Mouse (Mus musculus): ENCODE measurements around the gene Serpinb8. TPM values are rescaled to one million over a fixed set of nuclear protein-coding genes. Genes with fewer than 3 reads are reported as not detected.

Gene Serpinb8
- polyA plus RNA-seq (2012; ENCODE audit: insufficient read depth, low replicate concordance), result 0.26 TPM in 1 of 2 replicates, not detected in the other

GRCm38 (mm10) chr1:107589691-107590470 is at the start of gene Serpinb8:
Serpinb8 (plus strand) TSS chr1:107590006.
- Histone ChIP-seq H3K4me3 (replicated peaks) (peak within 1 kb of the TSS; percentile 87), H3K27me3 (replicated peaks) (no peaks in the 10 kb centered on the region), H3K4me1 (peaks cover 25% of the 10 kb centered on the region), H3K36me3 (replicated peaks; ENCODE audit: low read length) (no peaks in the 10 kb centered on the region), H3K9me3 (no peaks in the 10 kb centered on the region)
- TF ChIP-seq FLI1 (IDR thresholded peaks at IDR 0.05; ENCODE audit: low read length), result no peak
- no peak for TF ChIP-seq GATA1 (IDR thresholded peaks at IDR 0.05; ENCODE audit: borderline replicate concordance, low read length)

GRCm38 (mm10) chr1:107559494-107559893 is 30.3 kb upstream of the Serpinb8 start:
- H3K36me3 ChIP-seq (replicated peaks; ENCODE audit: low read length), result peaks cover 43% of the 10 kb centered on the region
- no peaks in the 10 kb centered on the region for H3K27me3 ChIP-seq (replicated peaks)
- no peaks in the 10 kb centered on the region for H3K9me3 ChIP-seq
- peaks cover 23% of the 10 kb centered on the region for H3K4me1 ChIP-seq
- TF ChIP-seq GATA1 (IDR thresholded peaks at IDR 0.05; ENCODE audit: borderline replicate concordance, low read length) (no peak), FLI1 (IDR thresholded peaks at IDR 0.05; ENCODE audit: low read length) (no peak)
- no peak overlapping the region for H3K4me3 ChIP-seq (replicated peaks)

GRCm38 (mm10) chr1:107562110-107562509 is 27.7 kb upstream of the Serpinb8 start:
- no peak for TF ChIP-seq GATA1 (IDR thresholded peaks at IDR 0.05; ENCODE audit: borderline replicate concordance, low read length)
- Histone ChIP-seq H3K4me3 (replicated peaks) (no peak overlapping the region), H3K9me3 (no peaks in the 10 kb centered on the region), H3K4me1 (peaks cover 16% of the 10 kb centered on the region), H3K27me3 (replicated peaks) (no peaks in the 10 kb centered on the region), H3K36me3 (replicated peaks; ENCODE audit: low read length) (peaks cover 21% of the 10 kb centered on the region)

GRCm38 (mm10) chr1:107565644-107566043 is 24.2 kb upstream of the Serpinb8 start:
- TF ChIP-seq GATA1 (IDR thresholded peaks at IDR 0.05; ENCODE audit: borderline replicate concordance, low read length), result no peak
- no peak for TF ChIP-seq FLI1 (IDR thresholded peaks at IDR 0.05; ENCODE audit: low read length)
- H3K4me3 ChIP-seq (replicated peaks), result no peak overlapping the region
- no peaks in the 10 kb centered on the region for H3K9me3 ChIP-seq
- peaks cover 16% of the 10 kb centered on the region for H3K4me1 ChIP-seq
- H3K36me3 ChIP-seq (replicated peaks; ENCODE audit: low read length), result no peaks in the 10 kb centered on the region
- no peaks in the 10 kb centered on the region for H3K27me3 ChIP-seq (replicated peaks)

- no peaks in the 10 kb centered on the region for H3K27me3 ChIP-seq (replicated peaks)
- no peak overlapping the region for H3K4me3 ChIP-seq (replicated peaks)
- H3K36me3 ChIP-seq (replicated peaks; ENCODE audit: low read length), result no peaks in the 10 kb centered on the region
- H3K9me3 ChIP-seq, result no peaks in the 10 kb centered on the region
- TF ChIP-seq GATA1 (IDR thresholded peaks at IDR 0.05; ENCODE audit: borderline replicate concordance, low read length) (no peak), FLI1 (IDR thresholded peaks at IDR 0.05; ENCODE audit: low read length) (no peak)
- H3K4me1 ChIP-seq, result peaks cover 4% of the 10 kb centered on the region; the same call in 1 of the 2 replicates
These were observed 13.7 kb upstream of the Serpinb8 start for GRCm38 (mm10) chr1:107576094-107576493.

- Histone ChIP-seq H3K9me3 (no peaks in the 10 kb centered on the region), H3K36me3 (replicated peaks; ENCODE audit: low read length) (no peaks in the 10 kb centered on the region), H3K4me1 (peaks cover 4% of the 10 kb centered on the region; the same call in 1 of the 2 replicates), H3K4me3 (replicated peaks) (no peak overlapping the region), H3K27me3 (replicated peaks) (no peaks in the 10 kb centered on the region)
- TF ChIP-seq FLI1 (IDR thresholded peaks at IDR 0.05; ENCODE audit: low read length), result no peak
- no peak for TF ChIP-seq GATA1 (IDR thresholded peaks at IDR 0.05; ENCODE audit: borderline replicate concordance, low read length)
These were observed 12.3 kb upstream of the Serpinb8 start for GRCm38 (mm10) chr1:107577514-107577913.

- TF ChIP-seq GATA1 (IDR thresholded peaks at IDR 0.05; ENCODE audit: borderline replicate concordance, low read length), result no peak
- no peak for TF ChIP-seq FLI1 (IDR thresholded peaks at IDR 0.05; ENCODE audit: low read length)
- no peaks in the 10 kb centered on the region for H3K9me3 ChIP-seq
- peaks cover 13% of the 10 kb centered on the region for H3K4me1 ChIP-seq
- H3K36me3 ChIP-seq (replicated peaks; ENCODE audit: low read length), result no peaks in the 10 kb centered on the region
- H3K4me3 ChIP-seq (replicated peaks), result no peak overlapping the region
- no peaks in the 10 kb centered on the region for H3K27me3 ChIP-seq (replicated peaks)
These were observed 8.6 kb upstream of the Serpinb8 start for GRCm38 (mm10) chr1:107581220-107581619.

GRCm38 (mm10) chr1:107582900-107583299 is 6.9 kb upstream of the Serpinb8 start:
- TF ChIP-seq GATA1 (IDR thresholded peaks at IDR 0.05; ENCODE audit: borderline replicate concordance, low read length) (no peak), FLI1 (IDR thresholded peaks at IDR 0.05; ENCODE audit: low read length) (no peak)
- Histone ChIP-seq H3K9me3 (no peaks in the 10 kb centered on the region), H3K36me3 (replicated peaks; ENCODE audit: low read length) (no peaks in the 10 kb centered on the region), H3K4me1 (peaks cover 10% of the 10 kb centered on the region), H3K4me3 (replicated peaks) (no peak overlapping the region), H3K27me3 (replicated peaks) (no peaks in the 10 kb centered on the region)

GRCm38 (mm10) chr1:107583958-107584376 is 5.8 kb upstream of the Serpinb8 start:
- Histone ChIP-seq H3K4me3 (replicated peaks) (no peak overlapping the region), H3K36me3 (replicated peaks; ENCODE audit: low read length) (no peaks in the 10 kb centered on the region), H3K9me3 (no peaks in the 10 kb centered on the region), H3K27me3 (replicated peaks) (no peaks in the 10 kb centered on the region), H3K4me1 (peaks cover 10% of the 10 kb centered on the region)
- TF ChIP-seq GATA1 (IDR thresholded peaks at IDR 0.05; ENCODE audit: borderline replicate concordance, low read length), result no peak
- no peak for TF ChIP-seq FLI1 (IDR thresholded peaks at IDR 0.05; ENCODE audit: low read length)

- TF ChIP-seq FLI1 (IDR thresholded peaks at IDR 0.05; ENCODE audit: low read length) (no peak), GATA1 (IDR thresholded peaks at IDR 0.05; ENCODE audit: borderline replicate concordance, low read length) (no peak)
- H3K27me3 ChIP-seq (replicated peaks), result no peaks in the 10 kb centered on the region
- peaks cover 12% of the 10 kb centered on the region for H3K4me1 ChIP-seq
- H3K36me3 ChIP-seq (replicated peaks; ENCODE audit: low read length), result no peaks in the 10 kb centered on the region
- no peak overlapping the region for H3K4me3 ChIP-seq (replicated peaks)
- no peaks in the 10 kb centered on the region for H3K9me3 ChIP-seq
These were observed 4.9 kb upstream of the Serpinb8 start for GRCm38 (mm10) chr1:107584932-107585331.

Measured in megakaryocyte, embryonic 14.5 days (primary cell).